Mouse (Mus musculus): ENCODE measurements at regions not wholly inside any gene's neighbourhood (a gene's known extent, or its start where the extent isn't known, plus 50 kb on each side); places are given as distances from the start of the nearest gene placed in this dataset.

- Histone ChIP-seq H3K4me2 (ENCODE audit: low read depth, low read length, severe bottlenecking) (no peak overlapping the region), H3K9me3 (ENCODE audit: control insufficient read depth, low read length) (no peaks in the 10 kb centered on the region), H3K36me3 (ENCODE audit: control insufficient read depth, insufficient read depth, low read length) (no peaks in the 10 kb centered on the region), H3K4me1 (replicated peaks; ENCODE audit: control insufficient read depth, insufficient read depth, low read length) (no peaks in the 10 kb centered on the region), H3K27ac (ENCODE audit: low read depth, low read length) (no peak overlapping the region), H3K27me3 (ENCODE audit: control insufficient read depth, insufficient read depth, low read length) (no peaks in the 10 kb centered on the region), H3K9ac (ENCODE audit: low read length) (no peak overlapping the region), H3K4me3 (ENCODE audit: low read depth, low read length) (no peak overlapping the region)
- WGBS = 87% methylated on average over 6 of the region's 6 CpGs
- DNase-seq (ENCODE audit: low spot score) (no peak), ATAC-seq (replicated peaks; ENCODE audit: low FRiP score) (no peak)
Observed at GRCm38 (mm10) chr14:99487981-99488380, 189.5 kb downstream of the Klf5 start.

DNA sequence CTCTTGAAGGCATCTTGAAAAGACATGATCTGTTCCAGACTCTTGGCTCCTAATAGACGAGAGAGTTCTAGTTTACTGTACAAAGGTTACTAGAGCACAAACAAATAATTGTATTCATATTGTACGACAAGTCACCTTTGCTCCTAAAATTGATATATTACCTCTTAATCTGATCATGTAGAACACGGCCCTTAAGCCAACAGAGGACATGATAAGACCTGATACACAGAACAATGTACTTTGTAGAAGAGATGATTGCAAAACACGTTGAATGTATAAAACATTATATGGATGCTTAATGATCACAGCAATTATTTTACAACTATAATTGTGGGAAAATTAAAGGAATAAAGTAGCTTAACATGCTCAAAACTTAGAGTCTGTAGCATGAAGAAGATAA lies 194.7 kb downstream of the Klf5 start:
- Histone ChIP-seq H3K36me3 (ENCODE audit: control insufficient read depth, insufficient read depth, low read length) (no peaks in the 10 kb centered on the region), H3K9me3 (ENCODE audit: control insufficient read depth, low read length) (no peaks in the 10 kb centered on the region), H3K4me2 (ENCODE audit: low read depth, low read length, severe bottlenecking) (no peak overlapping the region), H3K4me3 (ENCODE audit: low read depth, low read length) (no peak overlapping the region), H3K27ac (ENCODE audit: low read depth, low read length) (no peak overlapping the region), H3K9ac (ENCODE audit: low read length) (no peak overlapping the region), H3K27me3 (ENCODE audit: control insufficient read depth, insufficient read depth, low read length) (no peaks in the 10 kb centered on the region), H3K4me1 (replicated peaks; ENCODE audit: control insufficient read depth, insufficient read depth, low read length) (no peaks in the 10 kb centered on the region)
- DNase-seq (ENCODE audit: low spot score) (no peak), ATAC-seq (replicated peaks; ENCODE audit: low FRiP score) (no peak)
- 91% methylated on average over 4 of the region's 4 CpGs for WGBS

DNA sequence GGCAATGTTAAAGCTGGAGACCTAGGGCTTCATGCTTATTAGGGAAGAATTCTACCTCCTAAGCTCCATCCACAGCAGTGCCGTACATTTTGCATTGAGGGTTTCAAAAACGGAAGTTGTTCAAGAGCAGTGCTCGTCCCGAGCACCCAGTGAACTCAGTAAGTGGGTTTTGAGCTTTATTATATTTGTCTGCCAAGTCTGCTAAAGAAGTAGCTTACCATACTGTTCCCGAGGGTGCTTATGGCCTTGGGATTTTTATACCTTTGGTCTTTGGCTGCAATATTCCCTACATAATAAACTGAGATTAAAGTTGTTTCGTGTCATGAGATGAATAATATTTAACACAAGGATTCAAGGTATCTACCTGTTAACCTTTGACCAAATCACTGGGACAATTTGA lies 195.2 kb downstream of the Klf5 start:
- ATAC-seq (replicated peaks; ENCODE audit: low FRiP score) = no peak
- no peak overlapping the region for H3K4me3 ChIP-seq (ENCODE audit: low read depth, low read length)
- H3K36me3 ChIP-seq (ENCODE audit: control insufficient read depth, insufficient read depth, low read length) = no peaks in the 10 kb centered on the region
- no peak overlapping the region for H3K4me2 ChIP-seq (ENCODE audit: low read depth, low read length, severe bottlenecking)
- DNase-seq (ENCODE audit: low spot score) = no peak
- H3K9me3 ChIP-seq (ENCODE audit: control insufficient read depth, low read length) = no peaks in the 10 kb centered on the region
- H3K4me1 ChIP-seq (replicated peaks; ENCODE audit: control insufficient read depth, insufficient read depth, low read length) = no peaks in the 10 kb centered on the region
- no peak overlapping the region for H3K9ac ChIP-seq (ENCODE audit: low read length)
- whole genome bisulfite sequencing = 91% methylated on average over 6 of the region's 6 CpGs
- H3K27me3 ChIP-seq (ENCODE audit: control insufficient read depth, insufficient read depth, low read length) = no peaks in the 10 kb centered on the region
- no peak overlapping the region for H3K27ac ChIP-seq (ENCODE audit: low read depth, low read length)

- Histone ChIP-seq H3K27me3 (ENCODE audit: control insufficient read depth, insufficient read depth, low read length) (no peaks in the 10 kb centered on the region), H3K4me2 (ENCODE audit: low read depth, low read length, severe bottlenecking) (no peak overlapping the region), H3K4me1 (replicated peaks; ENCODE audit: control insufficient read depth, insufficient read depth, low read length) (no peaks in the 10 kb centered on the region), H3K9me3 (ENCODE audit: control insufficient read depth, low read length) (no peaks in the 10 kb centered on the region), H3K4me3 (ENCODE audit: low read depth, low read length) (no peak overlapping the region), H3K9ac (ENCODE audit: low read length) (no peak overlapping the region), H3K27ac (ENCODE audit: low read depth, low read length) (no peak overlapping the region), H3K36me3 (ENCODE audit: control insufficient read depth, insufficient read depth, low read length) (no peaks in the 10 kb centered on the region)
- DNase-seq (ENCODE audit: low spot score) = no peak
- WGBS = 88% methylated on average over 7 of the region's 7 CpGs
- ATAC-seq (replicated peaks; ENCODE audit: low FRiP score) = no peak
Observed at GRCm38 (mm10) chr14:99499502-99500266, 201.2 kb downstream of the Klf5 start.

- no peak for DNase-seq (ENCODE audit: low spot score)
- no peak overlapping the region for H3K4me2 ChIP-seq (ENCODE audit: low read depth, low read length, severe bottlenecking)
- H3K9me3 ChIP-seq (ENCODE audit: control insufficient read depth, low read length) = no peaks in the 10 kb centered on the region
- no peak overlapping the region for H3K27ac ChIP-seq (ENCODE audit: low read depth, low read length)
- no peaks in the 10 kb centered on the region for H3K27me3 ChIP-seq (ENCODE audit: control insufficient read depth, insufficient read depth, low read length)
- no peaks in the 10 kb centered on the region; the same call in 1 of the 2 replicates for H3K4me1 ChIP-seq (replicated peaks; ENCODE audit: control insufficient read depth, insufficient read depth, low read length)
- no peaks in the 10 kb centered on the region for H3K36me3 ChIP-seq (ENCODE audit: control insufficient read depth, insufficient read depth, low read length)
- no peak overlapping the region for H3K9ac ChIP-seq (ENCODE audit: low read length)
- ATAC-seq (replicated peaks; ENCODE audit: low FRiP score) = no peak
- 78% methylated on average over 4 of the region's 4 CpGs for WGBS
- no peak overlapping the region for H3K4me3 ChIP-seq (ENCODE audit: low read depth, low read length)
Observed at GRCm38 (mm10) chr14:99504909-99505308, 206.4 kb downstream of the Klf5 start.

DNA sequence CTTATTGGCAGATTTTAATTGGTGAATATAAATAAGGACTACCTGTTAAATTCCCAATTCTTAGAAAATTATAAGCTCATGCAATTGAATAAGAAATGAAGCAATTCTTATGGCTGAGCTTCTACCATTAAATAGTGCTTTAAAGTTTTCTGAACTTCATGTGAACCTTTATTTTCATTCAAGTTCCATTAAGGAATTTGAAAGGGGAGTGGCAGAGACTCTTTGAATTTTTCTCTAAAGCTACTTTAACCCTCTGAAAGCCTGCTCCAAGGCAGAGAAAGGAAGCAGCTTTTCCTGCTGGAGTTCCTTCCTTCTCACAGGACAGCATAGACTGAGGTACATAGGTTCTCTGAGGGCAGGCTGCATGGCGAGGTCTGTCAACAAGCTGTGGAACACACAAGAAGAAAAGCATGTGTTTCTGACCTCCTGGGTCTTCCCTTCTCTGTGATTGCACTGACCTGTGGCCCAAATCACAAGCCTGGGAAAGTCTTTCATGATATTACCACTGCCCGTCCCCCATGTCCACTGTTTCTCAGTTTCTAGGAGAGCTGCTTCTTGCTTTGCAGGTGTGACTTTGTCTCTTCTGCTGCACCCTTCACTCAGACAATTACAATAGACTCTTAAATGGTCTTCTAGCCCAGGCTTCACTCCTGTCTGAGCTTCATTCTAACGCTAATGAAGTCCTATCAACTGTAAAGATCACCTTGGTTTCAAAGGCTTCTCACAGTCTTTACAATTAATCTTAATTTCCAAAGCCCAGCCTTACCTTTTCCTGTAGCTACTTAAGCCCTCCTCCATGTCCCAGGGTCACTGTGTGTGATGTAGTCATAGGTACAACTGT lies 211.4 kb downstream of the Klf5 start:
- DNase-seq (ENCODE audit: low spot score) = no peak
- Histone ChIP-seq H3K9ac (ENCODE audit: low read length) (no peak overlapping the region), H3K4me1 (replicated peaks; ENCODE audit: control insufficient read depth, insufficient read depth, low read length) (no peaks in the 10 kb centered on the region; the same call in 1 of the 2 replicates), H3K27me3 (ENCODE audit: control insufficient read depth, insufficient read depth, low read length) (no peaks in the 10 kb centered on the region), H3K9me3 (ENCODE audit: control insufficient read depth, low read length) (no peaks in the 10 kb centered on the region), H3K4me2 (ENCODE audit: low read depth, low read length, severe bottlenecking) (no peak overlapping the region), H3K27ac (ENCODE audit: low read depth, low read length) (no peak overlapping the region), H3K4me3 (ENCODE audit: low read depth, low read length) (no peak overlapping the region), H3K36me3 (ENCODE audit: control insufficient read depth, insufficient read depth, low read length) (no peaks in the 10 kb centered on the region)
- WGBS = 51% methylated on average over 3 of the region's 3 CpGs
- no peak for ATAC-seq (replicated peaks; ENCODE audit: low FRiP score)

DNA sequence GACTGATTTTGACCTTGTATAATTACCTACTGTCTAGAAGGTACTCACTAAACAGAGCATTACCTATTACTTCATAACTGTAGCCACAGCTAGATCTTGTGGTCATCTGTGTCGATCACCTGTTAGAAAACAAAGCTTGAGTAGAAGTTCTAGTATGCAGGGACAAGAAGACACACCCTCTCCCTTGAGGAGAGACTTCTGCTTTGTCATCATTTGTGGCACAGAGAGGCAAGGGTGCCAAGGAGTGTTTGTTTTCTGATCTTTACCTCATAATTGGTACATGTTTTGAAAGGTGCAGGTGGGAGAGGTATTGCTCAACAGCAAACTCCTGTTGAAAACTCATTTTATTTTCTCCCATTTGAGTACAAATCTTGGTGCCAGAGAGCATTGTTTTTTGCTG lies 217.0 kb downstream of the Klf5 start:
- ATAC-seq (replicated peaks; ENCODE audit: low FRiP score) = no peak

GRCm38 (mm10) chr14:99516703-99517102 lies 218.2 kb downstream of the Klf5 start:
- no peaks in the 10 kb centered on the region for H3K9me3 ChIP-seq (ENCODE audit: control insufficient read depth, low read length)
- H3K36me3 ChIP-seq (ENCODE audit: control insufficient read depth, insufficient read depth, low read length) = no peaks in the 10 kb centered on the region
- H3K27ac ChIP-seq (ENCODE audit: low read depth, low read length) = no peak overlapping the region
- no peak overlapping the region for H3K4me3 ChIP-seq (ENCODE audit: low read depth, low read length)
- WGBS = 89% methylated on average over 6 of the region's 6 CpGs
- no peaks in the 10 kb centered on the region for H3K27me3 ChIP-seq (ENCODE audit: control insufficient read depth, insufficient read depth, low read length)
- H3K4me1 ChIP-seq (replicated peaks; ENCODE audit: control insufficient read depth, insufficient read depth, low read length) = no peaks in the 10 kb centered on the region
- H3K9ac ChIP-seq (ENCODE audit: low read length) = no peak overlapping the region
- DNase-seq (ENCODE audit: low spot score) (no peak), ATAC-seq (replicated peaks; ENCODE audit: low FRiP score) (no peak)
- no peak overlapping the region for H3K4me2 ChIP-seq (ENCODE audit: low read depth, low read length, severe bottlenecking)

More for the DNA sequence above, 217.0 kb downstream of the Klf5 start:
- Histone ChIP-seq H3K36me3 (ENCODE audit: control insufficient read depth, insufficient read depth, low read length) (no peaks in the 10 kb centered on the region), H3K27me3 (ENCODE audit: control insufficient read depth, insufficient read depth, low read length) (no peaks in the 10 kb centered on the region), H3K4me1 (replicated peaks; ENCODE audit: control insufficient read depth, insufficient read depth, low read length) (no peaks in the 10 kb centered on the region), H3K4me2 (ENCODE audit: low read depth, low read length, severe bottlenecking) (no peak overlapping the region), H3K27ac (ENCODE audit: low read depth, low read length) (no peak overlapping the region), H3K4me3 (ENCODE audit: low read depth, low read length) (no peak overlapping the region), H3K9ac (ENCODE audit: low read length) (no peak overlapping the region), H3K9me3 (ENCODE audit: control insufficient read depth, low read length) (no peaks in the 10 kb centered on the region)
- DNase-seq (ENCODE audit: low spot score) = no peak
- WGBS = 96% methylated on average over 1 of the region's 1 CpGs
